Mouse (Mus musculus) CH12F3 (cell line): ENCODE data around the gene Rpl38.

Experiments
- in situ Hi-C: fragments of 300-500 bp; cut with MboI; formaldehyde crosslinking; loops from 2 replicates; pipeline ENCODE4 v1.14.3; 2020; ENCODE audit warnings: low sequenced_read_pairs

Gene Rpl38

GRCm38 (mm10) chr11:114698496-114698895 lies 30.2 kb downstream of the Rpl38 start:
- in situ Hi-C loops, result no loop called here

DNA sequence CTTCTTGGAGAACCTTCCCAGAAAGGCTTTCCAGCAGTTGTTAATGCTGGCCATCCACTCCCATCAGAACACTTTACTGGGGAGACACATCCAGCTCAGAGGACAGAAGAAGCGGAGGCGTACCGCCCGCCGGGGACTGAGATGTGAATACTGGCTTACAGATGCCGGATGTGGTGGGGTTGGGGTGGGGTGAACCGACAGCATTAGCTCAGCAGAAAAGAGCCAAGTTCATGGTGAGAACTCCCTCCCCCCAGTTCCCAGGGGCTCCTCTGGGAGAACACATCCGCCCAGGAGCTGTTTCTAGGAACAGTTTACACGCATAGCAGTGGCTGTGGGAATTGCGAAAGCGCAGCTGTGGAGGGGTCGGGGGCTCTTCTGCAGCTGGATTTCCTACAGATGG lies 31.2 kb downstream of the Rpl38 start:
- in situ Hi-C loops, result no loop called here

DNA sequence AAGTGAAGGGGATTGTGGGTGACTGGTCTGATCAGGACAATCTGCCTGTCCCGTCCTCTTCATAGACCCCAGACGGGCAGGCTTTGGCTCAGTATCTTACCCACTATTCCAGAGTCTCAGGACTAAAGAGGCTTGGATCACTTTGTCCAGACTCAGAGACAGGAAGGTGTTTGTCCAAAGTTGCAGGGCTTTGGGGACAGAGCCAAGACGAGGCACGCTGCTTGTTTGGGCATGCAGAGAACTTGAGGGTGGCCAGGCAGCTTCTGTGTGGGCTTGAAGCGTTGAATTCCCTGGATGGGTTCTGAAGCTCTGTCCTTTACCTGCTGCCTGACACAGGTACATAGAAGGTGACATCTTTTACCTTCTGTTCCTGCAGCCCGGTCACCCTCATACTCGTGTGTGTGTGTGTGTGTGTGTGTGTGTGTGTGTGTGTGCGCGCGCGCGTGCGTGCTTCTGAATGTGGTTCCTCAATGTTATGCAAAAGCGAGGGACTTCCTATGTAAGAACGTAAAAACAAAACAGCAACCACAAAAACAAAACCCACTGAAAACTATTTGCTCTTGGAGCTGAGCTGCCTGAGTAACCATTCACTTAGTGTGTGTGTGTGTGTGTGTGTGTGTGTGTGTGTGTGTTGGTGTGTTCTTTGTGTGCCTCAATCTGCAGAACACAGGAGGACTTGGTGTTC lies 34.1 kb downstream of the Rpl38 start:
- in situ Hi-C loops, result no loop called here

DNA sequence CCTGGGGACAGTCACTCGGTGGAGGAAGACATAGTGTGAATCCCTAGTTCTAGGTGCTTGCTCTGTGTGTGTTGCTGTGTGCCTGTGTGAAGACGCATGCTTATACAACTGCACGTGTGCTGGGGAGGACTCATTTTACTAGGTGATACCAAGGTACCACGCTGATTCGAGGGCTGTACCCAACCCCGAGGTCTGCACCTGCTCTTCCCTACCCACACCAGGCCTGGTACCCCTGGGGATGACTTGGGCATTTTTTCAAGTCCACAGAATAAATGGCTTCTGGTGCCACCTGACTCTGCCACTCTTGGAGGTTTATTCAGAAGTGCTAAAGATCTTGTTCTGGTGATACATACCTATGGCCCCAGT lies 34.7 kb downstream of the Rpl38 start:
- in situ Hi-C loops, result no loop called here

- in situ Hi-C loops, result no loop called here
Measured at GRCm38 (mm10) chr11:114704071-114704913, 36.0 kb downstream of the Rpl38 start.

GRCm38 (mm10) chr11:114706358-114706757 lies 38.0 kb downstream of the Rpl38 start:
- in situ Hi-C loops, result no loop called here

GRCm38 (mm10) chr11:114711393-114711792 lies 43.1 kb downstream of the Rpl38 start:
- in situ Hi-C loops, result no loop called here

DNA sequence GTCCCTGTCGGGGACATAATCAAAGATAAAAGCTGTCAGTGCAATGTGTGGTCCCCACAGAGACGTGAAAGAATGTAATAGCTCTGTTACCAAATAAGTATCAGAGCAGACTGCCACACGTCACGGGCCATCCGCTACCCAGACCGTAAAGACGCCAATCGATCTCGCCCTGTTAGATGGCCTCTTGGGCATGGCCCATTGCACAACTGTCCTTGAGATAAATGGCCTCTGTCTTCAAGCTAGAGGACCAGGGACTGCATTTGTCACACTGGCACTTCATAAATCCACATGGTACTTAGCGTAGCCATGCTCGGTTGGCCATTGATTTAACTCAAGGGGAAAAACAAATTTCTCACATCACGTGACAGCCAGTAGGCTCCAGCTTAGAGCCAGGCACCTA lies 43.5 kb downstream of the Rpl38 start:
- in situ Hi-C loops, result no loop called here

- in situ Hi-C loops, result no loop called here
Measured at GRCm38 (mm10) chr11:114714526-114714925, 46.2 kb downstream of the Rpl38 start.

DNA sequence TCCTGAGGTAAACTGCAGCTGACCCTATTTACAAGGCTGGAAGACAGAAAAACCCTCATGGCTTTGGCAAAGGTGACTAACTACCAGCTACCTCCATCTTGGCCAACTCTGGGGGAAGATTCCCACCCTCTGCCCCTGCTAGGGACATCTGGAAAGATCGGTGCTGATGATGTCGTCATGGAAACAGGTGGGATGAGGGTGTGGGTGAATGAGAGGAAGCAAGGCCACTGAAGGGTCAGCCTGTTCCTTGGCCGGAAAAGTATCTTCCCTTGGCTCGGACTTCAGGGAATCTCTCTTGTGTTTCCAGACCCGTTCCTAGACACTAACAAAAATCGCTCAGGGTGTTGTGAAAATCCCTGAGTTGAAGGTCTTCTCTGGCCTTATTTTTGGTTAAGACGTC lies 47.2 kb downstream of the Rpl38 start:
- in situ Hi-C loops, result no loop called here

DNA sequence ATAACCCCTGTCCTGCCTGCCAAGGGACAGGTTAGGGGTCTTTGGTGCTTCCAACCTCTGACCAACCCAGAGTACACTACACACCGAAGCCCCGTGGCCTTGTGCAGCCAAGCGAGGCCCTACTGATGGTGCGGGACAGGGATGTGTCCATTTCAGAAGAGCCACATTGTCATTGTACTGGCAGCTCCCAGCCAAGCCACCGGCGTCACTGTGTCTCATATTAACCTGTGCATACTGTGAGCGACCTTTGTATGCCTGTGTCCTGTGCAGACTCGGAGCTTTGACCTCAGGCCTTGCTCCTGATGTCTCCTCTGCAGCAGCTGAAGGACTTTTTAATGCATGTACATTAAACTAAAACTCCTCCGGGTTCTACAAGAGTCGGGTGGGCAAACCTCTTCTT lies 52.2 kb downstream of the Rpl38 start:
- in situ Hi-C loops, result no loop called here
